Mouse (Mus musculus) cerebellum, adult 9-11 months (tissue): ENCODE data around the gene BC025446.
A peak's percentile ranks its signal among the peaks of the same experiment; 100 is the strongest.
"Not testable (repeated sequence)": the region's sequence is repeated elsewhere in the genome, so short reads cannot be mapped to it uniquely, and the experiment has no call there.

Source experiments
- DNase-seq: peaks from one replicate; pipeline ENCODE4 v3.0.0; 2022

Gene BC025446

GRCm38 (mm10) chr15:75215778-75216691 is at the start of gene BC025446:
Gene BC025446 (plus strand): TSS chr15:75216376.
- no peak for DNase-seq

- DNase-seq = peak; percentile 3
These were observed 40.7 kb upstream of the BC025446 start for GRCm38 (mm10) chr15:75175506-75175905.

- DNase-seq = no peak
These were observed 29.9 kb upstream of the BC025446 start for GRCm38 (mm10) chr15:75186291-75186690.

GRCm38 (mm10) chr15:75189116-75189515 is 27.1 kb upstream of the BC025446 start:
- no peak for DNase-seq

GRCm38 (mm10) chr15:75190560-75190959 is 25.6 kb upstream of the BC025446 start:
- not testable (repeated sequence) for DNase-seq

GRCm38 (mm10) chr15:75216831-75217230 is 655 bp downstream of the BC025446 start:
- no peak for DNase-seq

- no peak for DNase-seq
These were observed 5.8 kb downstream of the BC025446 start for GRCm38 (mm10) chr15:75221942-75222341.

- DNase-seq = no peak
These were observed 21.6 kb downstream of the BC025446 start for GRCm38 (mm10) chr15:75237736-75238288.

GRCm38 (mm10) chr15:75240558-75240957 is 24.4 kb downstream of the BC025446 start:
- DNase-seq = no peak

- no peak for DNase-seq
These were observed 26.8 kb downstream of the BC025446 start for GRCm38 (mm10) chr15:75242756-75243640.

GRCm38 (mm10) chr15:75254671-75255070 is 38.5 kb downstream of the BC025446 start:
- DNase-seq = no peak

GRCm38 (mm10) chr15:75265863-75266262 is 49.7 kb downstream of the BC025446 start:
- no peak for DNase-seq

GRCm38 (mm10) chr15:75266626-75267025 is 50.5 kb downstream of the BC025446 start:
- no peak for DNase-seq

- DNase-seq = no peak
These were observed 51.9 kb downstream of the BC025446 start, which contains the start of gene Ly6f for GRCm38 (mm10) chr15:75268121-75268520. Gene Ly6f (plus strand): TSS chr15:75268421.

- no peak for DNase-seq
These were observed 53.0 kb downstream of the BC025446 start for GRCm38 (mm10) chr15:75268916-75269829.

GRCm38 (mm10) chr15:75270169-75270568 is 54.0 kb downstream of the BC025446 start:
- DNase-seq = no peak

- no peak for DNase-seq
These were observed 54.7 kb downstream of the BC025446 start for GRCm38 (mm10) chr15:75270691-75271362.

- DNase-seq = no peak
These were observed 55.2 kb downstream of the BC025446 start for GRCm38 (mm10) chr15:75271426-75271825.

- DNase-seq = no peak
These were observed 55.7 kb downstream of the BC025446 start for GRCm38 (mm10) chr15:75271891-75272290.
